In the genomic region with DNA sequence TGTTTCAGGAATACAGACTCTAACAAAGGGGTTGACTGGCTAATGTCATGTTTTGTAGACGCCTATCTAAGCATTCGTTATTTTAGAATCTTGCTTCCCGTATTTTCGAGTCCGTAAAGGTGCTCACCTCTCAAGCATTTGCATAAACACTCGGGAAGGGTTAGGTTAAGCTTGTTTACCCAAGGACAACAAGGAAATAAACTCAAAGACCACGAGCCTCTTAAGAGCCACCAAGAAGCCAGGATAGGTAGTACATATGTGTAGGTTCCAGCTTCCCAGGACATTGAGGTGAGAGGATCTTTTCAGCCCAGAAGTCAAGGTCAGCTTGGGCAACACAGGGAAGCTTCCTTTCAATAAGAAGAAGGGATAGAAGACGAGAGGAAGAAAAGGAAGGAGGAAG, we compare ENCODE assay signal across 12 mouse cellular contexts.
"Had no signal": no experiment of that assay in that cellular context is flagged by ENCODE, and none has a peak within 500 bp of the region (broad histone marks: within the 10 kb centered on the region; RNA-seq: fewer than 3 reads in every experiment).

No protein-coding gene starts in this region.

- H3K27ac ChIP-seq: intestine, embryonic 15.5 days; limb, embryonic 15.5 days; liver, embryonic 12.5 days; lung, embryonic 15.5 days; midbrain, embryonic 13.5 days; neural tube, embryonic 15.5 days had no signal

- ATAC-seq: intestine, embryonic 15.5 days; liver, embryonic 12.5 days; midbrain, embryonic 13.5 days had no signal

- H3K27me3 ChIP-seq: intestine, embryonic 15.5 days; limb, embryonic 15.5 days; lung, embryonic 15.5 days; midbrain, embryonic 13.5 days; neural tube, embryonic 15.5 days had no signal

- H3K9ac ChIP-seq: intestine, embryonic 15.5 days; limb, embryonic 15.5 days; liver, embryonic 12.5 days; lung, embryonic 15.5 days; midbrain, embryonic 13.5 days; neural tube, embryonic 15.5 days had no signal

- DNase-seq: kidney, adult 8-10 months; layer of hippocampus, adult 9-11 months; layer of hippocampus, postnatal 36 days; right cerebral cortex, adult 18-20 months; right cerebral cortex, postnatal 25 days; thymus, postnatal 14 days had no signal

- H3K9me3 ChIP-seq: intestine, embryonic 15.5 days; limb, embryonic 15.5 days; liver, embryonic 12.5 days; lung, embryonic 15.5 days; midbrain, embryonic 13.5 days; neural tube, embryonic 15.5 days had no signal

- H3K4me2 ChIP-seq: intestine, embryonic 15.5 days; limb, embryonic 15.5 days; liver, embryonic 12.5 days; lung, embryonic 15.5 days; midbrain, embryonic 13.5 days; neural tube, embryonic 15.5 days had no signal

- H3K4me1 ChIP-seq: intestine, embryonic 15.5 days; limb, embryonic 15.5 days; midbrain, embryonic 13.5 days had no signal

- H3K4me3 ChIP-seq: intestine, embryonic 15.5 days; limb, embryonic 15.5 days; liver, embryonic 12.5 days; lung, embryonic 15.5 days; midbrain, embryonic 13.5 days; neural tube, embryonic 15.5 days had no signal

- H3K36me3 ChIP-seq: intestine, embryonic 15.5 days; limb, embryonic 15.5 days; liver, embryonic 12.5 days; lung, embryonic 15.5 days; midbrain, embryonic 13.5 days; neural tube, embryonic 15.5 days had no signal
